Mouse (Mus musculus) midbrain, postnatal 0 days (tissue): ENCODE results near the gene Mlf2. TPM values are rescaled to one million over a fixed set of nuclear protein-coding genes. Genes with fewer than 3 reads are reported as not detected.

Experiments used
- ATAC-seq: fragments of 200-750 bp; cut with Nextera tagmentation; 2 replicates; pipeline ENCODE4 v1.8.0; 2017; ENCODE audit warnings: moderate number of reproducible peaks, mild to moderate bottlenecking, moderate TSS enrichment, moderate library complexity; ENCODE audit not compliant: low FRiP score
- DNase-seq: peaks from one replicate; pipeline ENCODE4 v3.0.0-alpha.2; 2015; ENCODE audit warnings: low spot score
- H3K27ac ChIP-seq: fragments of 300-500 bp; sonication (generic); 2 replicates; pipeline ENCODE4 v1.5.1; 2014; ENCODE audit warnings: low read depth, mild to moderate bottlenecking, low read length, mixed read lengths
- H3K27me3 ChIP-seq: fragments of 300-500 bp; sonication (generic); 2 replicates; pipeline ENCODE4 v1.6.1; 2014; ENCODE audit warnings: low read length, control low read depth, mixed read lengths; ENCODE audit not compliant: insufficient read depth
- H3K36me3 ChIP-seq: fragments of 300-500 bp; sonication (generic); 2 replicates; pipeline ENCODE4 v1.6.1; 2014; ENCODE audit warnings: low read length, control low read depth, mixed read lengths; ENCODE audit not compliant: insufficient read depth
- H3K4me1 ChIP-seq: fragments of 300-500 bp; sonication (generic); 2 replicates; pipeline ENCODE4 v1.6.1; 2014; ENCODE audit warnings: mild to moderate bottlenecking, control low read depth, antibody characterized with exemption, low read length, mixed read lengths; ENCODE audit not compliant: insufficient read depth
- H3K4me2 ChIP-seq: fragments of 300-500 bp; sonication (generic); 2 replicates; pipeline ENCODE4 v1.6.1; 2014; ENCODE audit warnings: low read depth, mild to moderate bottlenecking, low read length, mixed read lengths; ENCODE audit not compliant: poor library complexity, severe bottlenecking
- H3K4me3 ChIP-seq: fragments of 300-500 bp; sonication (generic); 2 replicates; pipeline ENCODE4 v1.5.1; 2014; ENCODE audit warnings: low read depth, mild to moderate bottlenecking, low read length, moderate library complexity
- H3K9ac ChIP-seq: fragments of 300-500 bp; sonication (generic); replicated peaks from 2 replicates; pipeline ENCODE4 v1.6.1; 2014; ENCODE audit warnings: mild to moderate bottlenecking, low read length, moderate library complexity, mixed read lengths; ENCODE audit not compliant: poor library complexity, severe bottlenecking
- H3K9me3 ChIP-seq: fragments of 300-500 bp; sonication (generic); 2 replicates; pipeline ENCODE4 v1.6.1; 2016; ENCODE audit warnings: low read length, control low read depth
- CTCF ChIP-seq: IDR thresholded peaks from 2 replicates; pipeline ENCODE4 v1.5.1; 2016; ENCODE audit warnings: antibody characterized with exemption, mild to moderate bottlenecking
- WGBS: fragments of 180-500 bp; shearing (Covaris S2); extraction: QIAGEN DNeasy Blood & Tissue Kit; methylation state at CpG from one replicate; pipeline ENCODE4 v1.1.7; 2014; 5-methylcytosine and 5-hydroxymethylcytosine counted together
- polyA plus RNA-seq: library from polyadenylated mRNA; unstranded; fragments of >200 nt; fragmentation: Nextera tagmentation; extraction: Ambion mirVana; gene quantifications from 2 replicates; pipeline ENCODE4 v1.2.1, GENCODE M21; 2015
- total RNA-seq: library from RNA; depleted of rRNA; stranded (reverse); fragments of >200 nt; gene quantifications from 2 replicates; pipeline ENCODE4 v1.2.3, GENCODE M21; 2014

Gene Mlf2
- total and polyA plus RNA-seq, 2 experiments from 2014 or later: 628 to 647 TPM

DNA sequence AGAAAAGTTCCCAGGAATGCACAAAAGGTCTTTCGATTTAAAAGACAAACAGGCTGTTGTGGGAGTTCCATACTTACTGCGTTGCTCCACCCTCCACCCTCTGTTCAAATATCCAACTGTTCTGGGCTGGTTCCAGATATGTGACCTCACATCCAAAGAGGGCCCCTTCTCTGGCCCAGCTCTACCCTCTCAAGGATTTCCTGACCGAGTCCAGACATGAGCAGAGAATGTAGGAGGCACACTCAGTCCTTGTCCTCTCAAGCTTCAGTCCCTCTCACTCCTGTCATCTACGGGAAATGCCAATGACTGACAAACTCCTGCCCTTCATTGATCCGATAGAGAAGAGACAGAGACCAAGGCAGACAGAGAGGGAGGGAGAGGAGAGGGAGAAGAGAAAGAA lies 5.2 kb upstream of the Mlf2 start:
- H3K9me3 ChIP-seq: no peaks in the 10 kb centered on the region
- H3K4me1 ChIP-seq: no peaks in the 10 kb centered on the region
- no peak for TF ChIP-seq CTCF
- H3K27me3 ChIP-seq: no peaks in the 10 kb centered on the region
- no peaks in the 10 kb centered on the region for H3K36me3 ChIP-seq
- H3K27ac ChIP-seq: no peak overlapping the region
- no peak overlapping the region for H3K4me2 ChIP-seq
- ATAC-seq (no peak), DNase-seq (no peak)
- no peak overlapping the region for H3K9ac ChIP-seq
- WGBS: 51% methylated on average over 5 of the region's 5 CpGs
- no peak overlapping the region for H3K4me3 ChIP-seq

DNA sequence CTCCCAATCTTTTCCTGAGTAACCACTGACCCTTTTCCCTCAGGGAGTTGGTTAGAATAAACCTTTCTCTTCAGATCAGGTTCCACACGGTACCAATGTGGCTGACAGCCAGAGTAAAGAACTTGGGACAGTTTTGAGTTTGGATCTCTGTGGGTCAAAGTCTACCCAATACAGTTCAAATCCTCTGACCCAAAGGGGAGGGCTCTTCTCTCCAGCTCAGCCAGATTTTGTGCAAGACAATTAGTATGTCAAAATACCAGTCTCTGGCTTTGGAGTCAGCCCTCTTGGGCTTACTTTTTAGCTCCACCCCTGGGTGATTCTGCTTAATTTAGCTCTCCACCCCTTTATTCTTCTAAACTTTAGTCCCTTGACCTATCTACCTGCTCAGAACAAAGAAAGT lies 955 bp upstream of the Mlf2 start:
- DNase-seq: no peak
- WGBS: 20% methylated on average over 1 of the region's 1 CpGs

DNA sequence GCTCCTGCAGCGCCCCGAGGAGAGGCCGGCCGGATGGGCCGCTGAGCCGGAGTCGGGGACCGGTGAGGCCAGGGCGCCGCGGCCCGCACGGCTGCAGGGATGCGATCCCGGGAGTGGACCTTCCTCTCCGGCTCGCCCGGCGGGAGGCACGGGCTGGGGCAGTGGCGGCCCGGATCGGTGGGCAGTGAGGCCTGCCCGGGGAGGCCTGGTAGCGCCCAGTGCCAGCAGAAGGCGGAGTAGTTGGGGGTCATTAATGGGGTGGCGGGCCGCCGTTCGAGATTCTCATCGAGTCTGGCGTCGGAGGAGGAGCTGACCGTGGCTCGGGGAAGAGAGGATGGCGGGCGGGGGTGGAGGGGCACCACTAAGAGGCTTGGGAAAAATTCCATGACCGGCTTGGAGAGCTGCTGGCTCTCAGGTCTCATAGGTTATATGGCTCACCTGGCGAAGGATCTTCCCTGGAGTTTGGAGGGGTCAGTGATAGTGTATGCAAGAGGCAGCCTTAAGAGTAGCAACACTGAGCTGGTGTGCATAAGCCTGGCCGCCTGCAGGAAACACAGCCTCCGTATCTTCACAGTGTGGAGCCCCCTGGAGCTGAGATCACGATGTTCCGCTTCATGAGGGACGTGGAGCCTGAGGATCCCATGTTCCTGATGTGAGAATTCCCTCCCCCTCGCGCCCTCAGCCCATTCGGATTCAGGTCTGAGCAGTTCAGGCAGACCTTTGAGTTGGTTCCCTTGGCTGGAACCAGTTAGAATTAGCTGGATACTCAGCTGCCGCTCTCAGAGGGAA lies 533 bp downstream of the Mlf2 start:
- peaks cover 7% of the 10 kb centered on the region for H3K4me1 ChIP-seq
- H3K4me2 ChIP-seq: peak overlapping the region; percentile 87
- WGBS: 1% methylated on average over 41 of the region's 48 CpGs
- no peaks in the 10 kb centered on the region for H3K27me3 ChIP-seq
- peak overlapping the region; percentile 89 for H3K4me3 ChIP-seq
- H3K36me3 ChIP-seq: peaks cover 25% of the 10 kb centered on the region
- peak overlapping the region; percentile 97 for H3K9ac ChIP-seq
- no peaks in the 10 kb centered on the region for H3K9me3 ChIP-seq
- H3K27ac ChIP-seq: peak overlapping the region; percentile 99
- peak; percentile 63 for TF ChIP-seq CTCF
- DNase-seq: peak; percentile 60
- peak; percentile 35 for ATAC-seq

More for the DNA sequence above, 955 bp upstream of the Mlf2 start:
- Histone ChIP-seq H3K27ac (peak overlapping the region; percentile 99; the same call in 1 of the 2 replicates), H3K27me3 (no peaks in the 10 kb centered on the region), H3K4me1 (peaks cover 7% of the 10 kb centered on the region), H3K4me2 (peak overlapping the region; percentile 43), H3K9ac (no peak overlapping the region), H3K9me3 (no peaks in the 10 kb centered on the region), H3K4me3 (peak overlapping the region; percentile 89; the same call in 1 of the 2 replicates), H3K36me3 (peaks cover 11% of the 10 kb centered on the region)
- no peak for ATAC-seq
- no peak for TF ChIP-seq CTCF

DNA sequence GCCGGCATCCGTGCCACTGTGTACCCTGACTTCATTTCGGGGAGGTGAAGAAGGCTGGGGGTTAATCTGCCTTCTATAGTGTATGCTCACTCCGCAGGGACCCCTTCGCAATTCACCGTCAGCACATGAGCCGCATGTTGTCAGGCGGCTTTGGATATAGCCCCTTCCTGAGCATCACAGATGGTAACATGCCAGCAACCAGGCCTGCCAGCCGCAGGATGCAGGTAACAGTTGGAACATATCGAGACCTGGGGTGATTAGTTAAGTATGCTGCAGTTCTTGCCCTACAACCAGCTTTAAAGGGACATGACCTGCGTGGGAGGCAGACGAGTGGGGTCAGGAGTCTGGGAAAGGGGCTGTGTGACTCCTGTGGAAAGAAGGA lies 1.1 kb downstream of the Mlf2 start:
- DNase-seq: no peak
- Histone ChIP-seq H3K36me3 (peaks cover 31% of the 10 kb centered on the region), H3K27ac (peak overlapping the region; percentile 99), H3K4me2 (peak overlapping the region; percentile 87), H3K4me3 (peak overlapping the region; percentile 89), H3K27me3 (no peaks in the 10 kb centered on the region), H3K4me1 (peaks cover 7% of the 10 kb centered on the region), H3K9me3 (no peaks in the 10 kb centered on the region), H3K9ac (peak overlapping the region; percentile 97)
- TF ChIP-seq CTCF: no peak
- WGBS: 43% methylated on average over 12 of the region's 12 CpGs
- ATAC-seq: no peak

DNA sequence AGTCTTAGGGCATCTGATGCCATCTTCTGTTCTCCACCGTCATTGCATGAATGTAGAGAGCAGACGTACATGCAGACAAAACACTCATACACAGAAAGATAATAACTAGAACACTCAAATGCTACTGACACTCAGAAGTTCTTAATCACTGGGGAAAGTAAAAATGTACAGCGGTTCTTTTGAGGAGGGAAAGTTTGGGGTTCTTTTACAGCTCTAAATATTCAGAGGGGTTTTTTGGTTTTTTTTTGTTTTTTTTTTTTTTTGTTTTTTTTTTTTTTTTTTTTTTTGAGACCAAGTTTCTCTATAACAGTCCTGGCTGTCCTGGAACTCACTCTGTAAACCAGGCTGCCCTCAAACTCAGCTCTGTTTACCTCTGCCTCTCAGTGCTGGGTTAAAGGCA lies 1.9 kb downstream of the Mlf2 start:
- Histone ChIP-seq H3K27me3 (no peaks in the 10 kb centered on the region), H3K4me1 (peaks cover 7% of the 10 kb centered on the region), H3K27ac (no peak overlapping the region), H3K9ac (no peak overlapping the region), H3K4me2 (no peak overlapping the region), H3K9me3 (no peaks in the 10 kb centered on the region), H3K36me3 (peaks cover 39% of the 10 kb centered on the region), H3K4me3 (no peak overlapping the region)
- ATAC-seq (no peak), DNase-seq (no peak)
- WGBS: 88% methylated on average over 3 of the region's 3 CpGs
- 0 out of 2 replicates have a peak, but pooled peaks have one; percentile 4 for TF ChIP-seq CTCF

DNA sequence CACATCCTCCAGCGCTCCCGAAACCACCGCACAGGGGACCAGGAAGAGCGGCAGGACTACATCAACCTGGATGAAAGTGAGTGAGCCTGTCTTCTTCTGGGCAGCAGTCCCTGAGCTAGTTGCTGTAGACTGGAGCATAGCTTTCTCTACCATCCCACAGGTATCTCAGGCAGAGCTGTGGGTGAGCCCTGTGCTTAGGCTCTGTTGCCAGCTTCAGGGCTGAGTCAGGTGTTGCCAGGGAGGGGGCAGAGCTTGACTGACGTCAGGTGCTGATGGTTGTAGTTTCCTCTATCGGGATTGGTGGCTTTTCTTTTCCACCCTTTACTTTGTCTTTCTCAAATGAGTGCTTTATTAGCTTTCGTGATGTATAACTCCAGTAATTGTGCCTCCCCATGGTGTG lies 3.5 kb downstream of the Mlf2 start:
- DNase-seq: no peak
- H3K9me3 ChIP-seq: no peaks in the 10 kb centered on the region
- H3K4me1 ChIP-seq: peaks cover 7% of the 10 kb centered on the region
- no peak overlapping the region for H3K4me2 ChIP-seq
- peaks cover 44% of the 10 kb centered on the region for H3K36me3 ChIP-seq
- H3K27me3 ChIP-seq: no peaks in the 10 kb centered on the region
- H3K9ac ChIP-seq: no peak overlapping the region
- ATAC-seq: no peak
- TF ChIP-seq CTCF: no peak
- 94% methylated on average over 7 of the region's 7 CpGs for WGBS
- H3K4me3 ChIP-seq: no peak overlapping the region
- no peak overlapping the region for H3K27ac ChIP-seq
